Comparison of ENCODE assay signal across 28 mouse cellular contexts in genomic region chr17:74715128-74715527, GRCm38 (mm10).
"Had no signal": no experiment of that assay in that cellular context is flagged by ENCODE, and none has a peak within 500 bp of the region (broad histone marks: within the 10 kb centered on the region; RNA-seq: fewer than 3 reads in every experiment).

No protein-coding gene starts in this region.

- H3K36me3 ChIP-seq: embryonic facial prominence, embryonic 10.5 days; embryonic facial prominence, embryonic 12.5 days; embryonic facial prominence, embryonic 13.5 days; embryonic facial prominence, embryonic 15.5 days; forebrain, embryonic 10.5 days; forebrain, embryonic 12.5 days; forebrain, embryonic 15.5 days had no signal

- ATAC-seq: forebrain, embryonic 13.5 days; forebrain, embryonic 15.5 days; forebrain, embryonic 16.5 days; forebrain, postnatal 0 days had no signal

- H3K9me3 ChIP-seq: embryonic facial prominence, embryonic 10.5 days; embryonic facial prominence, embryonic 12.5 days; embryonic facial prominence, embryonic 13.5 days; embryonic facial prominence, embryonic 15.5 days; forebrain, embryonic 10.5 days; forebrain, embryonic 12.5 days; forebrain, embryonic 13.5 days; forebrain, embryonic 15.5 days had no signal

- H3K9ac ChIP-seq: embryonic facial prominence, embryonic 12.5 days; embryonic facial prominence, embryonic 13.5 days; embryonic facial prominence, embryonic 15.5 days; forebrain, embryonic 12.5 days; forebrain, embryonic 13.5 days; forebrain, embryonic 15.5 days; forebrain, postnatal 0 days had no signal

- H3K27ac ChIP-seq: embryonic facial prominence, embryonic 10.5 days; embryonic facial prominence, embryonic 12.5 days; embryonic facial prominence, embryonic 13.5 days; embryonic facial prominence, embryonic 15.5 days; forebrain, embryonic 10.5 days; forebrain, embryonic 12.5 days; forebrain, embryonic 13.5 days; forebrain, embryonic 15.5 days; gastrocnemius, adult 2 months; heart, adult 2 months had no signal

- H3K4me3 ChIP-seq: embryonic facial prominence, embryonic 10.5 days; embryonic facial prominence, embryonic 12.5 days; embryonic facial prominence, embryonic 13.5 days; embryonic facial prominence, embryonic 15.5 days; erythroblast, embryonic 14.5 days; forebrain, embryonic 10.5 days; forebrain, embryonic 12.5 days; forebrain, embryonic 13.5 days; forebrain, embryonic 15.5 days; gastrocnemius, adult 2 months; heart, adult 2 months had no signal

- DNase-seq: cerebellum, adult 2 months; cerebellum, adult 8-10 months; cerebellum, adult 9-10 months; cerebellum, adult 9-11 months; cerebellum, postnatal 10 days; cerebellum, postnatal 14 days; cerebellum, postnatal 25 days; cerebellum, postnatal 36 days; embryo, embryonic 11 days; forebrain, postnatal 0 days; gastrocnemius, adult 2 months; gastrocnemius, postnatal 10 days; gastrocnemius, postnatal 14 days; gastrocnemius, postnatal 25 days; gastrocnemius, postnatal 36 days; heart, adult 11 months; heart, adult 18-20 months; heart, adult 2 months had no signal

- H3K4me2 ChIP-seq: embryonic facial prominence, embryonic 12.5 days; embryonic facial prominence, embryonic 13.5 days; embryonic facial prominence, embryonic 15.5 days; forebrain, embryonic 12.5 days; forebrain, embryonic 13.5 days; forebrain, embryonic 15.5 days had no signal

- H3K27me3 ChIP-seq: embryonic facial prominence, embryonic 12.5 days; embryonic facial prominence, embryonic 15.5 days; forebrain, embryonic 15.5 days had no signal
